Mouse (Mus musculus) stomach, postnatal 0 days (tissue): Measurements from ENCODE around the gene Mks1.

Experiments used
- CTCF ChIP-seq: IDR thresholded peaks from 2 replicates; pipeline ENCODE4 v1.5.1; 2016; ENCODE audit warnings: antibody characterized with exemption, low read depth, mild to moderate bottlenecking, moderate library complexity
- EP300 ChIP-seq: optimal IDR thresholded peaks from 2 replicates; pipeline ENCODE3; 2016; ENCODE audit warnings: antibody characterized with exemption

GRCm38 (mm10) chr11:87854550-87854949, 1.5 kb downstream of the Mks1 start:
- no peak for TF ChIP-seq CTCF
- no peak for TF ChIP-seq EP300
